Mouse (Mus musculus): ENCODE data around the gene Slx1b. TPM values are rescaled to one million over a fixed set of nuclear protein-coding genes. Genes with fewer than 3 reads are reported as not detected.

Gene Slx1b
- polyA plus RNA-seq, 1 experiment = 23.4 TPM

DNA sequence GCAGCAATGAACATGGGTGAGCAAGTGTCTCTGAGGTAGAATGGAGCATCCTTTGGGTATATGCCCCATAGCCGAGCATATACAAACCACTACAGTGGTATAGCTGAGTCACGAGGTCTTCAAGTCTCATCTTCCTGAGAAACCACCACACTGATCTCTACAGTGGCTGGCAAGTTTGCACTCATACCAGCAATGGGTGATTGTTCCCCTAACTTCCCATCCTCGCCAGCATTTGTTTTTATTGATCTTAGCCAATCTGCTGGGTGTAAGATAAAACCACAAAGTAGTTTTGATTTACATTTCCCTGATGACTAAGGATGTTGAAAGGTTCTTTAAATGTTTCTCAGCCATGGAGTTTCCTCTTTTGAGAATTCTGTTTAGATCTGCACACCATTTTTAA, 29.5 kb upstream of the Slx1b start:
- Histone ChIP-seq H3K4me3 (replicated peaks; ENCODE audit: extremely low read depth, low read depth, low read length) (no peak overlapping the region), H3K4me1 (ENCODE audit: control insufficient read depth, insufficient read depth, low read length) (no peaks in the 10 kb centered on the region)
- WGBS = 49% methylated on average over 3 of the region's 3 CpGs
- TF ChIP-seq POLR2A (IDR thresholded peaks at IDR 0.05; ENCODE audit: borderline replicate concordance, extremely low read depth, low read depth, low read length) (no peak), CTCF (IDR thresholded peaks at IDR 0.05; ENCODE audit: insufficient read depth, low read length) (no peak)
- DNase-seq = no peak

DNA sequence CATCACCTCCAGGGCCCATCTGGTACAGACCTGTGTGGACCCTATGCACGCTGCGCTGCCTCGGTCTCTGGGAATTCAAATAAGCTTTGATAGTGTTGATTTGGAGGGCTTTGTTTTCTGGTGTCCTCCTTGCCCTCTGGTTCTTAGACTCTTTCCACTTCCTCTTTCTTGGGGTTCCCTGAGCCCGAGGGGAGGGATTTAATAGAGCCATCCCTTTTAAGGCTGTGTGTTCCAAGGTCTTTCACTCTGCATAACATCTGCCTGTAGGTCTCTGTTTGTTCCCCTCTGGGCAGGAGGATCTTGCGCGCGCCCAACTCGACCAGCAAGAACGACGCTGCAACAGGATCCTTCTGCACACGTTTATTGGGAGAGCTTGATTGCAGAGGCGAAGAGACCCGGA, 26.1 kb upstream of the Slx1b start:
- WGBS = 89% methylated on average over 13 of the region's 13 CpGs
- Histone ChIP-seq H3K4me1 (ENCODE audit: control insufficient read depth, insufficient read depth, low read length) (no peaks in the 10 kb centered on the region), H3K4me3 (replicated peaks; ENCODE audit: extremely low read depth, low read depth, low read length) (no peak overlapping the region)
- TF ChIP-seq CTCF (IDR thresholded peaks at IDR 0.05; ENCODE audit: insufficient read depth, low read length) (no peak), POLR2A (IDR thresholded peaks at IDR 0.05; ENCODE audit: borderline replicate concordance, extremely low read depth, low read depth, low read length) (no peak)
- no peak for DNase-seq

GRCm38 (mm10) chr7:126718787-126719337, 23.3 kb upstream of the Slx1b start:
- TF ChIP-seq CTCF (IDR thresholded peaks at IDR 0.05; ENCODE audit: insufficient read depth, low read length) (0 out of 2 replicates have a peak, but pooled peaks have one; percentile 31), POLR2A (IDR thresholded peaks at IDR 0.05; ENCODE audit: borderline replicate concordance, extremely low read depth, low read depth, low read length) (no peak)
- DNase-seq = no peak
- H3K4me1 ChIP-seq (ENCODE audit: control insufficient read depth, insufficient read depth, low read length) = no peaks in the 10 kb centered on the region
- WGBS = 90% methylated on average over 5 of the region's 5 CpGs
- H3K4me3 ChIP-seq (replicated peaks; ENCODE audit: extremely low read depth, low read depth, low read length) = no peak overlapping the region

DNA sequence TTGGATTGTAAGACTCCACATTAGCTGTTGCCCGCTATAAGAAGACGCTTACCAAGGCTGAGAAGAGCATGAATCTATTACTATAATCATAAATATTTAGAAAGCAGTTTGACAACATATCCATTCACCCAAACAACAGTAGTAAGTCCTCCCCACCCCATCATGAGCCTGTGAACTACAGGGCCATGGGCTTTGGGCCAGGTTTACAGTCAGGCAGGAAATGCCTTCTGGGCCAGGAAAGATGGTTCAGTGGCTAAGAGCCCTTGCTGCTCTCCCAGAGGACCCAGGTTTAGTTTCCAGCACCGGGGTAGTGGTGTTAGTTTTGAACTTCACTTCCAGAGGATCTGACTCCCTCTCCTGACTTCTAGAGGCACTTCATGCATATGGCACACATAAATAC, 22.0 kb upstream of the Slx1b start:
- WGBS = 44% methylated on average over 3 of the region's 3 CpGs
- TF ChIP-seq POLR2A (IDR thresholded peaks at IDR 0.05; ENCODE audit: borderline replicate concordance, extremely low read depth, low read depth, low read length) (no peak), CTCF (IDR thresholded peaks at IDR 0.05; ENCODE audit: insufficient read depth, low read length) (no peak)
- H3K4me1 ChIP-seq (ENCODE audit: control insufficient read depth, insufficient read depth, low read length) = no peaks in the 10 kb centered on the region
- DNase-seq = no peak
- no peak overlapping the region for H3K4me3 ChIP-seq (replicated peaks; ENCODE audit: extremely low read depth, low read depth, low read length)

DNA sequence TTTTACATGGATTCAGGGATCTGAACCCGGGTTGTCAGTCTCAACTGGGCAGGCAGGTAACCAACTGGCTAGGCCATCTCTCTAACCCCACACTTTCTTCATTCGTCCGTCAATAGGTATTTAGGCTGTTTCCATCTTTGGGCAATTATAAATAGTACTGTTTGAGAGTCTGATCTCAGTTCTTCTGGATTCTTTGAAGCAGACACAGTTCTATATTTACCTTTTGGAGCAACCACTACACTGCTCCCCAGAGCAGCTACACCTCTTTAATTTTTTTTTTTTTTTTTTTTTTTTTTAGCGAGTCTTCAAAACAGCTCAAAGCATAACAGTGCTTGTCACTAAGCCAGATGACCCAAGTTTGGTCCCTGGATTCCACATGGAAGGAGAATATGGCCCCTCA, 20.1 kb upstream of the Slx1b start:
- TF ChIP-seq CTCF (IDR thresholded peaks at IDR 0.05; ENCODE audit: insufficient read depth, low read length) (no peak), POLR2A (IDR thresholded peaks at IDR 0.05; ENCODE audit: borderline replicate concordance, extremely low read depth, low read depth, low read length) (no peak)
- WGBS = 78% methylated on average over 4 of the region's 4 CpGs

DNA sequence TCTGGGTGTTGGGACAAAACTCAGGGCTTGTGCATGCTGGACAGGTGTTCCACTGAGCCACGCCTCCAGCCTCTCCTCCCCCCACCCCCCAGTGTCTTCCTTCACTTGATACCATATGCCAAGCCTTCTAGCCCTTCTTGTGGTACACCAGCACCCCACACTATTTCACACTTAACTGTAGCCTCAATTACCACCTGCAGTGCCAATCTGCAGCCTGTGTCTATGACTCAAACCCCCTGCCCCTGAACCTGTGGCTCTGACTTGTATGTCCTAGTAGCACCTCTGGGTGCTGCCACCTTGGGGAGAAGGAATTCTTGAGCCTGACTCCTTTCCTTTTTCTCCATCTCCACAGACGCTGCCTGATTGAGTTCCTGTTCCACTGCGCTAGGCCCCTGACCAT, 16.3 kb upstream of the Slx1b start:
- Histone ChIP-seq H3K4me3 (replicated peaks; ENCODE audit: extremely low read depth, low read depth, low read length) (no peak overlapping the region), H3K4me1 (ENCODE audit: control insufficient read depth, insufficient read depth, low read length) (no peaks in the 10 kb centered on the region)
- no peak for DNase-seq
- WGBS = 73% methylated on average over 3 of the region's 3 CpGs
- no peak for TF ChIP-seq POLR2A (IDR thresholded peaks at IDR 0.05; ENCODE audit: borderline replicate concordance, extremely low read depth, low read depth, low read length)
- no peak for TF ChIP-seq CTCF (IDR thresholded peaks at IDR 0.05; ENCODE audit: insufficient read depth, low read length)

More for the DNA sequence above, 20.1 kb upstream of the Slx1b start:
- Histone ChIP-seq H3K4me3 (replicated peaks; ENCODE audit: extremely low read depth, low read depth, low read length) (no peak overlapping the region), H3K4me1 (ENCODE audit: control insufficient read depth, insufficient read depth, low read length) (no peaks in the 10 kb centered on the region)
- DNase-seq = no peak

DNA sequence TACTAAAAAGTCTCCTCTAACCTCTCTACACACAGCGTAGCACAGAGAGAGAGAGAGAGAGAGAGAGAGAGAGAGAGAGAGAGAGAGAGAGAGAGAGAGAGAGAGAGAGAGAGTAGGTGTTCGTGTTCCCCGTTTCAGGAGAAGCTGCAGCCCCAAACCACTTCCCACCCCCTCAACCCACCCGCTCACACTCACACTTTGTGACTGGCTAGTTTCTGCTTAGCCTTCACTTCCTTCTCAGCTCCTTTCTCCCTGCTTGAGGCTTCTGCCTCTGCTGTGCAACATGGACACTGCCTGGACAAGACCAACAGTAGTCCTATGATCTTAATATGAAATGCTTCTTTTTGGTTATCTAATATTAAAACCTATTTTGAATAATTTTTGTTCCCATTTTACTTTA, 14.7 kb upstream of the Slx1b start:
- TF ChIP-seq CTCF (IDR thresholded peaks at IDR 0.05; ENCODE audit: insufficient read depth, low read length) = no peak
- no peak for TF ChIP-seq POLR2A (IDR thresholded peaks at IDR 0.05; ENCODE audit: borderline replicate concordance, extremely low read depth, low read depth, low read length)
- DNase-seq = no peak
- Histone ChIP-seq H3K4me3 (replicated peaks; ENCODE audit: extremely low read depth, low read depth, low read length) (no peak overlapping the region), H3K4me1 (ENCODE audit: control insufficient read depth, insufficient read depth, low read length) (no peaks in the 10 kb centered on the region)
- 47% methylated on average over 4 of the region's 4 CpGs for WGBS

- Histone ChIP-seq H3K4me1 (ENCODE audit: control insufficient read depth, insufficient read depth, low read length) (no peaks in the 10 kb centered on the region), H3K4me3 (replicated peaks; ENCODE audit: extremely low read depth, low read depth, low read length) (no peak overlapping the region)
- WGBS = 73% methylated on average over 10 of the region's 10 CpGs
- DNase-seq = no peak
- TF ChIP-seq POLR2A (IDR thresholded peaks at IDR 0.05; ENCODE audit: borderline replicate concordance, extremely low read depth, low read depth, low read length) (no peak), CTCF (IDR thresholded peaks at IDR 0.05; ENCODE audit: insufficient read depth, low read length) (no peak)
Measured at GRCm38 (mm10) chr7:126708175-126708952, 12.8 kb upstream of the Slx1b start.

GRCm38 (mm10) chr7:126707442-126708174, 12.0 kb upstream of the Slx1b start, which contains the start of gene Coro1a:
Gene Coro1a (minus strand): TSS chr7:126707787.
- TF ChIP-seq CTCF (IDR thresholded peaks at IDR 0.05; ENCODE audit: insufficient read depth, low read length) = no peak
- TF ChIP-seq POLR2A (IDR thresholded peaks at IDR 0.05; ENCODE audit: borderline replicate concordance, extremely low read depth, low read depth, low read length) = no peak
- Histone ChIP-seq H3K4me3 (replicated peaks; ENCODE audit: extremely low read depth, low read depth, low read length) (no peak within 1 kb of the TSS), H3K4me1 (ENCODE audit: control insufficient read depth, insufficient read depth, low read length) (no peaks in the 10 kb centered on the region)
- WGBS = 68% methylated on average over 19 of the region's 19 CpGs
- no peak for DNase-seq

Data from lung, adult 2 months (tissue).